Mouse (Mus musculus) adrenal gland, adult 10 weeks (tissue): ENCODE results near the gene Hist1h2bj. TPM values are rescaled to one million over a fixed set of nuclear protein-coding genes. Genes with fewer than 3 reads are reported as not detected.

Experiments
- polyA plus RNA-seq: library from polyadenylated mRNA; stranded (reverse); fragments of 350-450 nt; fragmentation: Illumina TruSeq; extraction: RNeasy Lipid Tissue Mini Kit (QIAGEN cat#74804); gene quantifications from one replicate; pipeline ENCODE4 v1.2.3, GENCODE M21; 2014; ENCODE audit warnings: low read depth, low replicate concordance

Hist1h2bj gene
- polyA plus RNA-seq, result not detected

DNA sequence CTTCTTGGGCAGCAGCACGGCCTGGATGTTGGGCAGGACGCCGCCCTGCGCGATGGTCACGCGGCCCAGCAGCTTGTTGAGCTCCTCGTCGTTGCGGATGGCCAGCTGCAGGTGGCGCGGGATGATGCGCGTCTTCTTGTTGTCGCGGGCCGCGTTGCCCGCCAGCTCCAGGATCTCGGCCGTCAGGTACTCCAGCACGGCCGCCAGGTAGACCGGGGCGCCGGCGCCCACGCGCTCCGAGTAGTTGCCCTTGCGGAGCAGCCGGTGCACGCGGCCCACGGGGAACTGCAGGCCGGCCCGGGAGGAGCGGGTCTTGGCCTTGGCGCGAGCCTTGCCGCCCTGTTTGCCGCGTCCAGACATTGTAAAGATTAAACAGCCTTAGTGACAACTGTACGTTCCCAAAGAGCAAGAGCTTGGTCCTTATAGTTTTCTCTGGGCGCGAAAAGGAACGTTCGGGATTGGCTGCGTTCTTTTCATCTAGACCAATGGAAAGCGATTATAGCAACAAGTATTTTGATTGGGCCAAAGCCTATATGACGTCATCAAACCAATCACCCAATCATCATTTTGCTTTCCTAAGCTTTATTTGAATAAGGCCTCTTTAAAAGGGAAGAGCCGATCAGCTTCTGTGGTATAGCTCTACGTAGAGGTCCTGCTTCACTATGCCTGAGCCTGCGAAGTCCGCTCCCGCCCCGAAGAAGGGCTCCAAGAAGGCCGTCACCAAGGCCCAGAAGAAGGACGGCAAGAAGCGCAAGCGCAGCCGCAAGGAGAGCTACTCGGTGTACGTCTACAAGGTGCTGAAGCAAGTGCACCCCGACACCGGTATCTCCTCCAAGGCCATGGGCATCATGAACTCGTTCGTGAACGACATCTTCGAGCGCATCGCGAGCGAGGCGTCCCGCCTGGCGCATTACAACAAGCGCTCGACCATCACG, at the start of gene Hist1h2bj, which contains the start of gene Hist1h2ag:
TSS of gene Hist1h2bj (plus strand) at position 647 of the 935 bp plus-strand sequence.
TSS of gene Hist1h2ag (minus strand) at position 377 of the 935 bp plus-strand sequence.

DNA sequence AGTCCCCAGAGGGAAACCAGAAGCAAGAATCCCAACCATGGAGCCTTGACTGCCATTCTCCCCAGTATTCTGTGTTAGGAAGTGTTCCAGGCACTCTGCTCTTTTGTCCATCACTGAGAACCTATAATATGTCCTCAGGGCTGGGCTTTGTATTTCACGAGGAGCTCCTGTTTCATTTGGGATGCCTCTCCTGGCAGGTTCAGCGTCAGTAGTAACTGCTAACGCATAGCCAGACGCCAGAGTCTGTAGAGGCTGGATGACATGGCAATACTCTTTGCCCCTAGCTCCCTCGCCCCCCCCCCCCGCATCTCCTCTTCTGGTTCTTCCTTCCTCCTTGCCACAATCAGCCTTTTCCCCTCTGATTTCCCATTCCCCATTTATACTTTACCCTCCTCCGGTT, 33.4 kb upstream of the Hist1h2bj start, which contains the start of gene Prss16:
TSS of gene Prss16 (minus strand) at position 101 of the 400 bp plus-strand sequence.

DNA sequence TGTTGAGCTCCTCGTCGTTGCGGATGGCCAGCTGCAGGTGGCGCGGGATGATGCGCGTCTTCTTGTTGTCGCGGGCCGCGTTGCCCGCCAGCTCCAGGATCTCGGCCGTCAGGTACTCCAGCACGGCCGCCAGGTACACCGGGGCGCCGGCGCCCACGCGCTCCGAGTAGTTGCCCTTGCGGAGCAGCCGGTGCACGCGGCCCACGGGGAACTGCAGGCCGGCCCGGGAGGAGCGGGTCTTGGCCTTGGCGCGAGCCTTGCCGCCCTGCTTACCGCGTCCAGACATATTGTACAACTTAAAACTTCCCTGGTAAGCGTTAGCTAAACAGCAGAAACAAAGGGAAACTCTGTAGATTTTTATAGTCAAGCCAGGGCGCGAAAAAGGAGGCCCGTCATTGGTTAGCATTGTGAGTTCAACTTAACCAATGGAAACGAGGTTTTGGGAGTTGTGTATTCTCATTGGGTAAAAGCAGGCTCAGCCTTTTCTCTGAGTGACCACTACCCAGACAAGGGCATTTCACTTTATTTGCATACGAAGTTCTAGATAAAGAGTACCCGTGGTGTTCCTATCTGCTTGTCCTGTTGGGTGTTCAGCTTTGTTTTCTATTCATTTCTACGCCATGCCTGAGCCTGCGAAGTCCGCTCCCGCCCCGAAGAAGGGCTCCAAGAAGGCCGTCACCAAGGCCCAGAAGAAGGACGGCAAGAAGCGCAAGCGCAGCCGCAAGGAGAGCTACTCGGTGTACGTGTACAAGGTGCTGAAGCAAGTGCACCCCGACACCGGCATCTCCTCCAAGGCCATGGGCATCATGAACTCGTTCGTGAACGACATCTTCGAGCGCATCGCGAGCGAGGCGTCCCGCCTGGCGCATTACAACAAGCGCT, 7.5 kb upstream of the Hist1h2bj start, which contains the start of the genes Hist1h2ah and Hist1h2bk:
TSS of gene Hist1h2ah (minus strand) at position 302 of the 882 bp plus-strand sequence.
TSS of gene Hist1h2bk (plus strand) at position 604 of the 882 bp plus-strand sequence.

DNA sequence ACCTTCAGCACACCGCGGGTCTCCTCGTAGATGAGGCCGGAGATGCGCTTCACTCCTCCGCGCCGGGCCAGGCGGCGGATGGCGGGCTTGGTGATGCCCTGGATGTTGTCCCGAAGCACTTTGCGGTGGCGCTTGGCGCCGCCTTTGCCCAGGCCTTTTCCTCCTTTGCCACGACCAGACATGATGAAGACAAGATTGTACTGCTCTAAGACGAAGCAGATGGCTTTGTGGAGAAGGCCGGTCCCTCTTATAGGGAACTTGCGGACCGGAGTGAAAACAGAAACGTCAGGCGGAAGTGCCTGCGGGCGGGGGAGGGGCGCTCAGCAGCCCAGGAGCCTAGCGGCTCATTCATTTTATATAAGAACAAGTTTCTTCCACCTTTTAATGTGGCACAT, 1.9 kb upstream of the Hist1h2bj start, which contains the start of gene Hist1h4i:
TSS of gene Hist1h4i (minus strand) at position 221 of the 395 bp plus-strand sequence.

DNA sequence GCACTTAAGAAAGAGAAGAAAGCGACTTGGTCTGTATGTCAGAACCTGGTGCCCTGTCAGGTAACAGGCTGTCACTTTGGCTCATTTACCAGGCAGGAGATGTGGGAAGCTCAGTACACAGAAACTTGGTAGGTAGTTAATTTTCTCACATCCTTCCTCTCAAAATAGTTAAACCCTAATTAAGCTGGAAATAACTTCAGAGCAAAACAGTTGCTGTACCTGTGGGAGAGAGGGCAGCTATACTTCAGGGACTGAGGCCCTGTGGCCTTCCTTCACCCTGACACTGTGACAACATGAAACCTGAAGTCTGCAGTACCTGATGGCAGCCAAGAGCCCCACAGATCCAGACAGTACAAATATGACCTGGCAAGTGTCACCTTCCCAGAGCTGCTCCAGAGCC, 41.1 kb downstream of the Hist1h2bj start, which contains the start of gene Vmn1r188:
TSS of gene Vmn1r188 (plus strand) at position 301 of the 400 bp plus-strand sequence.

Other genes with a start within 250 kb of the Hist1h2bj start
- not detected for gene Hist1h2bq, start 233.0 kb upstream of the Hist1h2bj start, polyA plus RNA-seq
- not detected for gene Hist1h2ao, start 232.7 kb upstream of the Hist1h2bj start, polyA plus RNA-seq
- gene Hist1h4m, start 231.5 kb upstream of the Hist1h2bj start, polyA plus RNA-seq, result not detected
- not detected for gene Hist1h4n, start 211.0 kb upstream of the Hist1h2bj start, polyA plus RNA-seq
- not detected for gene Hist1h2ap, start 209.7 kb upstream of the Hist1h2bj start, polyA plus RNA-seq
- gene Hist1h2br, start 209.5 kb upstream of the Hist1h2bj start, polyA plus RNA-seq, result 1.2 TPM
- 2.9 TPM for gene Zfp184, start 98.1 kb upstream of the Hist1h2bj start, polyA plus RNA-seq
- not detected for gene Pom121l2, start 62.0 kb upstream of the Hist1h2bj start, polyA plus RNA-seq
- 0.35 TPM for gene Prss16, start 33.5 kb upstream of the Hist1h2bj start, polyA plus RNA-seq
- gene Hist1h2ah, start 7.6 kb upstream of the Hist1h2bj start, polyA plus RNA-seq, result not detected
- gene Hist1h2bk, start 7.3 kb upstream of the Hist1h2bj start, polyA plus RNA-seq, result not detected
- gene Hist1h4i, start 1.9 kb upstream of the Hist1h2bj start, polyA plus RNA-seq, result 7.8 TPM
- gene Hist1h2ag, start 270 bp upstream of the Hist1h2bj start, polyA plus RNA-seq, result not detected
- not detected for gene Vmn1r188, start 41.2 kb downstream of the Hist1h2bj start, polyA plus RNA-seq
- gene Vmn1r189, start 62.6 kb downstream of the Hist1h2bj start, polyA plus RNA-seq, result not detected
- not detected for gene Vmn1r191, start 140.8 kb downstream of the Hist1h2bj start, polyA plus RNA-seq
- not detected for gene Vmn1r192, start 147.9 kb downstream of the Hist1h2bj start, polyA plus RNA-seq
- gene Vmn1r193, start 179.9 kb downstream of the Hist1h2bj start, polyA plus RNA-seq, result not detected
- not detected for gene Vmn1r194, start 201.0 kb downstream of the Hist1h2bj start, polyA plus RNA-seq
- not detected for gene Vmn1r195, start 227.3 kb downstream of the Hist1h2bj start, polyA plus RNA-seq
- not detected for gene Vmn1r196, start 246.7 kb downstream of the Hist1h2bj start, polyA plus RNA-seq